In genomic region chr17:58572885-58573284, GRCm38 (mm10) we compare ENCODE assay signal across 24 mouse cellular contexts.
"Had no signal": no experiment of that assay in that cellular context is flagged by ENCODE, and none has a peak within 500 bp of the region (broad histone marks: within the 10 kb centered on the region; RNA-seq: fewer than 3 reads in every experiment).

No protein-coding gene starts in this region.

- H3K4me2 ChIP-seq: embryonic facial prominence, embryonic 12.5 days; embryonic facial prominence, embryonic 13.5 days; embryonic facial prominence, embryonic 15.5 days; forebrain, embryonic 12.5 days; forebrain, embryonic 13.5 days; forebrain, embryonic 15.5 days had no signal

- H3K4me3 ChIP-seq: embryonic facial prominence, embryonic 10.5 days; embryonic facial prominence, embryonic 12.5 days; embryonic facial prominence, embryonic 13.5 days; embryonic facial prominence, embryonic 15.5 days; erythroblast, embryonic 14.5 days; forebrain, embryonic 10.5 days; forebrain, embryonic 12.5 days; forebrain, embryonic 13.5 days; forebrain, embryonic 15.5 days; gastrocnemius, adult 2 months; heart, adult 2 months; heart, embryonic 10.5 days had no signal

- DNase-seq: cerebellum, adult 9-11 months; cerebellum, postnatal 10 days; cerebellum, postnatal 14 days; cerebellum, postnatal 36 days; embryo, embryonic 11 days; forebrain, postnatal 0 days; gastrocnemius, adult 2 months; gastrocnemius, postnatal 10 days; gastrocnemius, postnatal 14 days; gastrocnemius, postnatal 25 days; gastrocnemius, postnatal 36 days; heart, adult 11 months; heart, adult 18-20 months; heart, adult 2 months had no signal

- H3K9me3 ChIP-seq: embryonic facial prominence, embryonic 10.5 days; embryonic facial prominence, embryonic 12.5 days; embryonic facial prominence, embryonic 13.5 days; embryonic facial prominence, embryonic 15.5 days; forebrain, embryonic 10.5 days; forebrain, embryonic 12.5 days; forebrain, embryonic 13.5 days; forebrain, embryonic 15.5 days; heart, embryonic 10.5 days had no signal

- H3K27me3 ChIP-seq: embryonic facial prominence, embryonic 12.5 days; embryonic facial prominence, embryonic 13.5 days; embryonic facial prominence, embryonic 15.5 days; forebrain, embryonic 12.5 days; forebrain, embryonic 13.5 days; forebrain, embryonic 15.5 days had no signal

- H3K9ac ChIP-seq: embryonic facial prominence, embryonic 12.5 days; embryonic facial prominence, embryonic 13.5 days; embryonic facial prominence, embryonic 15.5 days; forebrain, embryonic 12.5 days; forebrain, embryonic 13.5 days; forebrain, embryonic 15.5 days; forebrain, postnatal 0 days had no signal

- H3K36me3 ChIP-seq: embryonic facial prominence, embryonic 10.5 days; embryonic facial prominence, embryonic 12.5 days; embryonic facial prominence, embryonic 13.5 days; embryonic facial prominence, embryonic 15.5 days; forebrain, embryonic 10.5 days; forebrain, embryonic 12.5 days; forebrain, embryonic 15.5 days; heart, embryonic 10.5 days had no signal

- H3K4me1 ChIP-seq: embryonic facial prominence, embryonic 10.5 days; embryonic facial prominence, embryonic 12.5 days; embryonic facial prominence, embryonic 13.5 days; embryonic facial prominence, embryonic 15.5 days; forebrain, embryonic 10.5 days; forebrain, embryonic 12.5 days; forebrain, embryonic 13.5 days; forebrain, embryonic 15.5 days; heart, embryonic 10.5 days had no signal

- H3K27ac ChIP-seq: embryonic facial prominence, embryonic 10.5 days; embryonic facial prominence, embryonic 12.5 days; embryonic facial prominence, embryonic 13.5 days; embryonic facial prominence, embryonic 15.5 days; forebrain, embryonic 10.5 days; forebrain, embryonic 12.5 days; forebrain, embryonic 13.5 days; forebrain, embryonic 15.5 days; gastrocnemius, adult 2 months; heart, adult 2 months; heart, embryonic 10.5 days had no signal
